Mouse (Mus musculus): ENCODE data around the gene Hk3. TPM values are rescaled to one million over a fixed set of nuclear protein-coding genes. Genes with fewer than 3 reads are reported as not detected.

Hk3 gene
- polyA plus RNA-seq, 1 experiment from 2014 or later = 1.2 TPM

GRCm38 (mm10) chr13:55020051-55020450 is 1.1 kb downstream of the Hk3 start:
- no peaks in the 10 kb centered on the region for H3K4me1 ChIP-seq (ENCODE audit: control insufficient read depth, insufficient read depth, low read length)
- H3K4me2 ChIP-seq (replicated peaks; ENCODE audit: low read depth, low read length) = no peak overlapping the region
- H3K36me3 ChIP-seq (ENCODE audit: control insufficient read depth, insufficient read depth, low read length) = no peaks in the 10 kb centered on the region
- no peak overlapping the region for H3K4me3 ChIP-seq (ENCODE audit: low read depth, low read length)
- no peaks in the 10 kb centered on the region for H3K9me3 ChIP-seq (ENCODE audit: control insufficient read depth, low read depth, low read length)
- no peak overlapping the region for H3K27ac ChIP-seq (ENCODE audit: low read length)
- no peak overlapping the region for H3K9ac ChIP-seq (replicated peaks; ENCODE audit: low read depth, low read length)
- 86% methylated on average over 4 of the region's 4 CpGs for WGBS
- no peaks in the 10 kb centered on the region for H3K27me3 ChIP-seq (ENCODE audit: control insufficient read depth, insufficient read depth, low read length)
- ATAC-seq (ENCODE audit: insufficient number of reproducible peaks, insufficient read depth, low FRiP score, low read depth) = no peak

- no peaks in the 10 kb centered on the region for H3K27me3 ChIP-seq (ENCODE audit: control insufficient read depth, insufficient read depth, low read length)
- H3K27ac ChIP-seq (ENCODE audit: low read length) = no peak overlapping the region
- WGBS = 45% methylated on average over 3 of the region's 3 CpGs
- no peak overlapping the region for H3K9ac ChIP-seq (replicated peaks; ENCODE audit: low read depth, low read length)
- H3K36me3 ChIP-seq (ENCODE audit: control insufficient read depth, insufficient read depth, low read length) = no peaks in the 10 kb centered on the region
- ATAC-seq (ENCODE audit: insufficient number of reproducible peaks, insufficient read depth, low FRiP score, low read depth) = no peak
- H3K9me3 ChIP-seq (ENCODE audit: control insufficient read depth, low read depth, low read length) = no peaks in the 10 kb centered on the region
- H3K4me1 ChIP-seq (ENCODE audit: control insufficient read depth, insufficient read depth, low read length) = no peaks in the 10 kb centered on the region
- no peak overlapping the region for H3K4me2 ChIP-seq (replicated peaks; ENCODE audit: low read depth, low read length)
- no peak overlapping the region for H3K4me3 ChIP-seq (ENCODE audit: low read depth, low read length)
Measured at GRCm38 (mm10) chr13:55019181-55019580, 2.0 kb downstream of the Hk3 start.

GRCm38 (mm10) chr13:55018700-55019099 is 2.5 kb downstream of the Hk3 start:
- Histone ChIP-seq H3K27ac (ENCODE audit: low read length) (no peak overlapping the region), H3K36me3 (ENCODE audit: control insufficient read depth, insufficient read depth, low read length) (no peaks in the 10 kb centered on the region), H3K4me3 (ENCODE audit: low read depth, low read length) (no peak overlapping the region), H3K4me2 (replicated peaks; ENCODE audit: low read depth, low read length) (no peak overlapping the region), H3K27me3 (ENCODE audit: control insufficient read depth, insufficient read depth, low read length) (no peaks in the 10 kb centered on the region), H3K9me3 (ENCODE audit: control insufficient read depth, low read depth, low read length) (no peaks in the 10 kb centered on the region), H3K4me1 (ENCODE audit: control insufficient read depth, insufficient read depth, low read length) (no peaks in the 10 kb centered on the region), H3K9ac (replicated peaks; ENCODE audit: low read depth, low read length) (no peak overlapping the region)
- whole genome bisulfite sequencing = 89% methylated on average over 9 of the region's 9 CpGs
- ATAC-seq (ENCODE audit: insufficient number of reproducible peaks, insufficient read depth, low FRiP score, low read depth) = no peak

- Histone ChIP-seq H3K27me3 (ENCODE audit: control insufficient read depth, insufficient read depth, low read length) (no peaks in the 10 kb centered on the region), H3K4me1 (ENCODE audit: control insufficient read depth, insufficient read depth, low read length) (no peaks in the 10 kb centered on the region), H3K27ac (ENCODE audit: low read length) (no peak overlapping the region), H3K4me2 (replicated peaks; ENCODE audit: low read depth, low read length) (no peak overlapping the region), H3K4me3 (ENCODE audit: low read depth, low read length) (no peak overlapping the region), H3K36me3 (ENCODE audit: control insufficient read depth, insufficient read depth, low read length) (no peaks in the 10 kb centered on the region), H3K9ac (replicated peaks; ENCODE audit: low read depth, low read length) (no peak overlapping the region), H3K9me3 (ENCODE audit: control insufficient read depth, low read depth, low read length) (no peaks in the 10 kb centered on the region)
- no peak for ATAC-seq (ENCODE audit: insufficient number of reproducible peaks, insufficient read depth, low FRiP score, low read depth)
- WGBS = 82% methylated on average over 8 of the region's 8 CpGs
Measured at GRCm38 (mm10) chr13:55017898-55018599, 3.1 kb downstream of the Hk3 start.

- Histone ChIP-seq H3K9me3 (ENCODE audit: control insufficient read depth, low read depth, low read length) (no peaks in the 10 kb centered on the region), H3K27ac (ENCODE audit: low read length) (no peak overlapping the region), H3K9ac (replicated peaks; ENCODE audit: low read depth, low read length) (no peak overlapping the region), H3K27me3 (ENCODE audit: control insufficient read depth, insufficient read depth, low read length) (no peaks in the 10 kb centered on the region), H3K4me3 (ENCODE audit: low read depth, low read length) (no peak overlapping the region), H3K36me3 (ENCODE audit: control insufficient read depth, insufficient read depth, low read length) (no peaks in the 10 kb centered on the region), H3K4me2 (replicated peaks; ENCODE audit: low read depth, low read length) (no peak overlapping the region), H3K4me1 (ENCODE audit: control insufficient read depth, insufficient read depth, low read length) (no peaks in the 10 kb centered on the region)
- ATAC-seq (ENCODE audit: insufficient number of reproducible peaks, insufficient read depth, low FRiP score, low read depth) = no peak
- WGBS = 75% methylated on average over 12 of the region's 12 CpGs
Measured at GRCm38 (mm10) chr13:55017154-55017897, 3.9 kb downstream of the Hk3 start.

- H3K36me3 ChIP-seq (ENCODE audit: control insufficient read depth, insufficient read depth, low read length) = no peaks in the 10 kb centered on the region
- no peak for ATAC-seq (ENCODE audit: insufficient number of reproducible peaks, insufficient read depth, low FRiP score, low read depth)
- no peaks in the 10 kb centered on the region for H3K27me3 ChIP-seq (ENCODE audit: control insufficient read depth, insufficient read depth, low read length)
- no peak overlapping the region for H3K9ac ChIP-seq (replicated peaks; ENCODE audit: low read depth, low read length)
- no peaks in the 10 kb centered on the region for H3K4me1 ChIP-seq (ENCODE audit: control insufficient read depth, insufficient read depth, low read length)
- no peak overlapping the region for H3K4me2 ChIP-seq (replicated peaks; ENCODE audit: low read depth, low read length)
- H3K9me3 ChIP-seq (ENCODE audit: control insufficient read depth, low read depth, low read length) = no peaks in the 10 kb centered on the region
- H3K27ac ChIP-seq (ENCODE audit: low read length) = no peak overlapping the region
- 69% methylated on average over 9 of the region's 9 CpGs for WGBS
- H3K4me3 ChIP-seq (ENCODE audit: low read depth, low read length) = no peak overlapping the region
Measured at GRCm38 (mm10) chr13:55014451-55014850, 6.7 kb downstream of the Hk3 start.

GRCm38 (mm10) chr13:55013702-55014344 is 7.4 kb downstream of the Hk3 start:
- Histone ChIP-seq H3K9me3 (ENCODE audit: control insufficient read depth, low read depth, low read length) (no peaks in the 10 kb centered on the region), H3K4me3 (ENCODE audit: low read depth, low read length) (no peak overlapping the region), H3K4me2 (replicated peaks; ENCODE audit: low read depth, low read length) (no peak overlapping the region), H3K4me1 (ENCODE audit: control insufficient read depth, insufficient read depth, low read length) (no peaks in the 10 kb centered on the region), H3K27me3 (ENCODE audit: control insufficient read depth, insufficient read depth, low read length) (no peaks in the 10 kb centered on the region), H3K36me3 (ENCODE audit: control insufficient read depth, insufficient read depth, low read length) (no peaks in the 10 kb centered on the region), H3K9ac (replicated peaks; ENCODE audit: low read depth, low read length) (no peak overlapping the region), H3K27ac (ENCODE audit: low read length) (no peak overlapping the region)
- ATAC-seq (ENCODE audit: insufficient number of reproducible peaks, insufficient read depth, low FRiP score, low read depth) = no peak
- WGBS = 31% methylated on average over 9 of the region's 9 CpGs

- Histone ChIP-seq H3K4me3 (ENCODE audit: low read depth, low read length) (no peak overlapping the region), H3K27me3 (ENCODE audit: control insufficient read depth, insufficient read depth, low read length) (no peaks in the 10 kb centered on the region), H3K9me3 (ENCODE audit: control insufficient read depth, low read depth, low read length) (no peaks in the 10 kb centered on the region), H3K4me1 (ENCODE audit: control insufficient read depth, insufficient read depth, low read length) (no peaks in the 10 kb centered on the region), H3K4me2 (replicated peaks; ENCODE audit: low read depth, low read length) (no peak overlapping the region), H3K36me3 (ENCODE audit: control insufficient read depth, insufficient read depth, low read length) (no peaks in the 10 kb centered on the region), H3K9ac (replicated peaks; ENCODE audit: low read depth, low read length) (no peak overlapping the region), H3K27ac (ENCODE audit: low read length) (no peak overlapping the region)
- no peak for ATAC-seq (ENCODE audit: insufficient number of reproducible peaks, insufficient read depth, low FRiP score, low read depth)
- 5% methylated on average over 14 of the region's 14 CpGs for WGBS
Measured at GRCm38 (mm10) chr13:55011981-55012478, 9.2 kb downstream of the Hk3 start.

All from stomach, embryonic 14.5 days (tissue).